Mouse (Mus musculus): ENCODE data around the gene Plcb2.

- no peak for TF ChIP-seq CTCF (IDR thresholded peaks at IDR 0.05; ENCODE audit: extremely low read depth, insufficient read depth, insufficient read length, insufficient replicate concordance)
- TF ChIP-seq POLR2A (IDR thresholded peaks at IDR 0.05; ENCODE audit: low read depth, low read length), result no peak
Observed at GRCm38 (mm10) chr2:118693370-118693966, 34.8 kb downstream of the Plcb2 start.

Data from spleen, adult 2 months (tissue).